Mouse (Mus musculus) MEL (cell line): ENCODE measurements at regions not wholly inside any gene's neighbourhood (a gene's known extent, or its start where the extent isn't known, plus 50 kb on each side); places are given as distances from the start of the nearest gene placed in this dataset.
"Not testable (repeated sequence)": the region's sequence is repeated elsewhere in the genome, so short reads cannot be mapped to it uniquely, and the experiment has no call there.

Experiments
- CTCF ChIP-seq, 3 experiments: IDR thresholded peaks in 2 of 3; conservative IDR thresholded peaks in 1 of 3; 2 replicates each; pipeline ENCODE4 v1.5.1; 2011 to 2012; ENCODE audit warnings: low read length in 3 of 3, low read depth in 2 of 3, mild to moderate bottlenecking in 2 of 3, improper control_type of control experiment in 1 of 3, inconsistent platforms in 1 of 3, mixed read lengths in 1 of 3, moderate library complexity in 1 of 3; ENCODE audit not compliant: control insufficient read depth in 1 of 3, insufficient read depth in 1 of 3, poor library complexity in 1 of 3, severe bottlenecking in 1 of 3
- E2F4 ChIP-seq: IDR thresholded peaks from 2 replicates; pipeline ENCODE4 v1.6.1; 2011; ENCODE audit warnings: low read depth, low read length, improper control_type of control experiment, borderline replicate concordance
- ELF1 ChIP-seq: IDR thresholded peaks from 2 replicates; pipeline ENCODE4 v1.6.1; 2014; ENCODE audit warnings: low read depth, mild to moderate bottlenecking, inconsistent platforms, low read length, improper control_type of control experiment, moderate library complexity
- HCFC1 ChIP-seq: IDR thresholded peaks from 2 replicates; pipeline ENCODE4 v1.6.1; 2012; ENCODE audit warnings: low read depth, mild to moderate bottlenecking, inconsistent platforms, low read length, improper control_type of control experiment, moderate library complexity
- JUND ChIP-seq: IDR thresholded peaks from 2 replicates; pipeline ENCODE4 v1.6.1; 2011; ENCODE audit warnings: low read depth, mild to moderate bottlenecking, improper control_type of control experiment, low read length
- KAT2A ChIP-seq: conservative IDR thresholded peaks from 2 replicates; pipeline ENCODE4 v1.6.1; 2012; ENCODE audit warnings: low read depth, low read length, improper control_type of control experiment, inconsistent platforms
- NELFE ChIP-seq: IDR thresholded peaks from 2 replicates; pipeline ENCODE4 v1.6.1; 2011; ENCODE audit warnings: low read depth, low read length, improper control_type of control experiment
- POLR2A ChIP-seq, 2 experiments: IDR thresholded peaks; 2 replicates each; pipeline ENCODE4 v1.6.1; 2011 to 2012; ENCODE audit warnings: low read length in 2 of 2, mild to moderate bottlenecking in 2 of 2, control low read depth in 1 of 2, improper control_type of control experiment in 1 of 2, low read depth in 1 of 2, moderate library complexity in 1 of 2; ENCODE audit not compliant: control insufficient read depth in 1 of 2, insufficient read depth in 1 of 2, poor library complexity in 1 of 2
- POLR2AphosphoS2 ChIP-seq: IDR thresholded peaks from 2 replicates; pipeline ENCODE4 v1.6.1; 2011; ENCODE audit warnings: low read length, improper control_type of control experiment

DNA sequence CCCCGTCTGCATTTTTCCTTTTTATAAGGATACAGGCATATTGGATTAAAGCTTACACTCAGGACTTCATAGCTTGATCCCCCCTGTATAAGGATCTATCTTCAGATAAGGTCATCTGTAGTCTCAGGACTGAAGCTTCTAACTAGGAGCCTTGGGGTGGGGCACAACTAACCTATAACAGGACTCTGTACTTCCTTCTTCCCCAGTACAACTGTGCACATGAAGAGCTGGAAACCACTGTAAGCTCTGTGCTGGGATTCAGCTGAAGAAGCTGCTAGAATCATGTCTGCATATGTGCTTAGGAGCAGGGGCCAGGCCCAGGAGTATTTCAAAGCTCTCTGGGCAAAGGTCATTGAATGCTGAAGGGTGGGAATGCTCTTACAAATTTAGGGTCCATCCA, 137.9 kb downstream of the Tcp10c start:
- TF ChIP-seq CTCF (IDR thresholded peaks at IDR 0.05 in 2 of 3, conservative IDR thresholded peaks at IDR 0.05 in 1 of 3; ENCODE audit: control insufficient read depth in 1 of 3, insufficient read depth in 1 of 3, low read depth in 2 of 3, low read length in 3 of 3, poor library complexity in 1 of 3, severe bottlenecking in 1 of 3); POLR2A (IDR thresholded peaks at IDR 0.05; ENCODE audit: control insufficient read depth in 1 of 2, insufficient read depth in 1 of 2, low read depth in 1 of 2, low read length in 2 of 2, poor library complexity in 1 of 2); KAT2A; POLR2AphosphoS2; E2F4; NELFE; ELF1; JUND; HCFC1: not testable (repeated sequence)
